Mouse (Mus musculus): ENCODE data around the gene Lin9. TPM values are rescaled to one million over a fixed set of nuclear protein-coding genes. Genes with fewer than 3 reads are reported as not detected.
A peak's percentile ranks its signal among the peaks of the same experiment; 100 is the strongest.
"Not testable (repeated sequence)": the region's sequence is repeated elsewhere in the genome, so short reads cannot be mapped to it uniquely, and the experiment has no call there.

The Lin9 gene
- polyA plus RNA-seq, 1 experiment, result 1.9 TPM

DNA sequence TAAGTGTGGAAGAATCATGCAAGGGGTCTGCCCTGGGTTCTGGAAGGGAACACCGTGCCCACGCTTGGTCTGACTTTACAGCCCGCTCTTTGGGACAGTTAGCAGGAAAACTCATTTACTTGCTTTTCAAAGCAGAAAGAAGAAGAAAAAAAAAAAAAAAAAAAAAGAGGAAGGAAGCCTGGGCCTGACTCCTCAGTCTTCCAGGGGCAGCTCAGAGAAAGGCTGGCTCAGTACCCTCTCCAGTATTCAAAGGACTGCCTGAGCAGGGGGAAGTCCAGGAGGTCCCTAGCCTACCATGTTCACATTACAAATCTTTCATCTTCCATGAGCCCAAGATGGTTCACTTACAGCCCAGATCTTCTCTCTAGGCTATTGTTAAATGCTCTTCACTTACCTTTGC is 24.2 kb upstream of the Lin9 start:
- no peaks in the 10 kb centered on the region for H3K27me3 ChIP-seq (ENCODE audit: control insufficient read depth, insufficient read depth, low read length)
- no peaks in the 10 kb centered on the region for H3K4me1 ChIP-seq (ENCODE audit: control insufficient read depth, insufficient read depth, insufficient read length, low read length)
- no peak overlapping the region for H3K27ac ChIP-seq (ENCODE audit: insufficient read depth, low read depth, low read length)
- WGBS, result 86% methylated on average over 3 of the region's 3 CpGs
- TF ChIP-seq POLR2A (IDR thresholded peaks at IDR 0.05; ENCODE audit: low read depth, low read length) (no peak), CTCF (IDR thresholded peaks at IDR 0.05; ENCODE audit: extremely low read depth, insufficient read length, insufficient replicate concordance, low read depth, low read length) (no peak)
- H3K4me3 ChIP-seq (ENCODE audit: low read depth, low read length), result no peak overlapping the region
- no peaks in the 10 kb centered on the region for H3K36me3 ChIP-seq (ENCODE audit: control insufficient read depth, insufficient read depth, low read length)

DNA sequence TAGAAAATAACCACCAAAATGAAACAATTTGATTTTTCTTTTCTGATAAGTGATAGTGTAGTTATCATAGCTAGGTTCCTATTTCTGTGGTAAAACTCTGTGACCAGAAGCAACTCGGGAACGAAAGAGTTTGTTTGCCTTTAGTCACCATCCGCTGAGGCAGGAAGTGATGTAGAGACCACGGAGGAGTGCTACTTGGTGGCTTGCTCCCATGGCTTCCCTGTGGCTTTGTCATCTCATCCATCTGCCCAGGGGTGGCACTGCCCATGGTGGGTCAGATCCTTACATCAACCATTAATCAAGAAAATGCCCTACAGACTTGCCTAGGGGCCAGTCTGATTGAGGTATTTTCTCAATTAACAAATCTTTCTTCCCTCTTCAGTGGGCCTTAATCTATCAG is 18.6 kb upstream of the Lin9 start:
- TF ChIP-seq POLR2A (IDR thresholded peaks at IDR 0.05; ENCODE audit: low read depth, low read length), result no peak
- TF ChIP-seq CTCF (IDR thresholded peaks at IDR 0.05; ENCODE audit: extremely low read depth, insufficient read length, insufficient replicate concordance, low read depth, low read length), result no peak
- no peak overlapping the region for H3K4me3 ChIP-seq (ENCODE audit: low read depth, low read length)
- no peak overlapping the region for H3K27ac ChIP-seq (ENCODE audit: insufficient read depth, low read depth, low read length)
- no peaks in the 10 kb centered on the region for H3K27me3 ChIP-seq (ENCODE audit: control insufficient read depth, insufficient read depth, low read length)
- no peaks in the 10 kb centered on the region for H3K4me1 ChIP-seq (ENCODE audit: control insufficient read depth, insufficient read depth, insufficient read length, low read length)
- WGBS, result 66% methylated on average over 4 of the region's 4 CpGs
- no peaks in the 10 kb centered on the region for H3K36me3 ChIP-seq (ENCODE audit: control insufficient read depth, insufficient read depth, low read length)

- no peaks in the 10 kb centered on the region for H3K36me3 ChIP-seq (ENCODE audit: control insufficient read depth, insufficient read depth, low read length)
- H3K4me1 ChIP-seq (ENCODE audit: control insufficient read depth, insufficient read depth, insufficient read length, low read length), result no peaks in the 10 kb centered on the region
- no peaks in the 10 kb centered on the region for H3K27me3 ChIP-seq (ENCODE audit: control insufficient read depth, insufficient read depth, low read length)
- no peak overlapping the region for H3K4me3 ChIP-seq (ENCODE audit: low read depth, low read length)
- peak; percentile 20; the same call in 1 of the 2 replicates for TF ChIP-seq CTCF (IDR thresholded peaks at IDR 0.05; ENCODE audit: extremely low read depth, insufficient read length, insufficient replicate concordance, low read depth, low read length)
- no peak for TF ChIP-seq POLR2A (IDR thresholded peaks at IDR 0.05; ENCODE audit: low read depth, low read length)
- no peak overlapping the region for H3K27ac ChIP-seq (ENCODE audit: insufficient read depth, low read depth, low read length)
- 96% methylated on average over 2 of the region's 2 CpGs for WGBS
Measured at GRCm38 (mm10) chr1:180623911-180624310, 17.0 kb upstream of the Lin9 start.

GRCm38 (mm10) chr1:180626141-180626540 is 14.8 kb upstream of the Lin9 start:
- Histone ChIP-seq H3K36me3 (ENCODE audit: control insufficient read depth, insufficient read depth, low read length) (no peaks in the 10 kb centered on the region), H3K4me1 (ENCODE audit: control insufficient read depth, insufficient read depth, insufficient read length, low read length) (no peaks in the 10 kb centered on the region), H3K27ac (ENCODE audit: insufficient read depth, low read depth, low read length) (no peak overlapping the region), H3K27me3 (ENCODE audit: control insufficient read depth, insufficient read depth, low read length) (no peaks in the 10 kb centered on the region), H3K4me3 (ENCODE audit: low read depth, low read length) (no peak overlapping the region)
- 63% methylated on average over 2 of the region's 2 CpGs for WGBS
- TF ChIP-seq POLR2A (IDR thresholded peaks at IDR 0.05; ENCODE audit: low read depth, low read length) (no peak), CTCF (IDR thresholded peaks at IDR 0.05; ENCODE audit: extremely low read depth, insufficient read length, insufficient replicate concordance, low read depth, low read length) (no peak)

- not testable (repeated sequence) for H3K27me3 ChIP-seq (ENCODE audit: control insufficient read depth, insufficient read depth, low read length); H3K27ac ChIP-seq (ENCODE audit: insufficient read depth, low read depth, low read length); H3K36me3 ChIP-seq (ENCODE audit: control insufficient read depth, insufficient read depth, low read length); H3K4me1 ChIP-seq (ENCODE audit: control insufficient read depth, insufficient read depth, insufficient read length, low read length); H3K4me3 ChIP-seq (ENCODE audit: low read depth, low read length)
- WGBS, result 76% methylated on average over 2 of the region's 2 CpGs
Measured at GRCm38 (mm10) chr1:180637796-180638195, 3.2 kb upstream of the Lin9 start.

DNA sequence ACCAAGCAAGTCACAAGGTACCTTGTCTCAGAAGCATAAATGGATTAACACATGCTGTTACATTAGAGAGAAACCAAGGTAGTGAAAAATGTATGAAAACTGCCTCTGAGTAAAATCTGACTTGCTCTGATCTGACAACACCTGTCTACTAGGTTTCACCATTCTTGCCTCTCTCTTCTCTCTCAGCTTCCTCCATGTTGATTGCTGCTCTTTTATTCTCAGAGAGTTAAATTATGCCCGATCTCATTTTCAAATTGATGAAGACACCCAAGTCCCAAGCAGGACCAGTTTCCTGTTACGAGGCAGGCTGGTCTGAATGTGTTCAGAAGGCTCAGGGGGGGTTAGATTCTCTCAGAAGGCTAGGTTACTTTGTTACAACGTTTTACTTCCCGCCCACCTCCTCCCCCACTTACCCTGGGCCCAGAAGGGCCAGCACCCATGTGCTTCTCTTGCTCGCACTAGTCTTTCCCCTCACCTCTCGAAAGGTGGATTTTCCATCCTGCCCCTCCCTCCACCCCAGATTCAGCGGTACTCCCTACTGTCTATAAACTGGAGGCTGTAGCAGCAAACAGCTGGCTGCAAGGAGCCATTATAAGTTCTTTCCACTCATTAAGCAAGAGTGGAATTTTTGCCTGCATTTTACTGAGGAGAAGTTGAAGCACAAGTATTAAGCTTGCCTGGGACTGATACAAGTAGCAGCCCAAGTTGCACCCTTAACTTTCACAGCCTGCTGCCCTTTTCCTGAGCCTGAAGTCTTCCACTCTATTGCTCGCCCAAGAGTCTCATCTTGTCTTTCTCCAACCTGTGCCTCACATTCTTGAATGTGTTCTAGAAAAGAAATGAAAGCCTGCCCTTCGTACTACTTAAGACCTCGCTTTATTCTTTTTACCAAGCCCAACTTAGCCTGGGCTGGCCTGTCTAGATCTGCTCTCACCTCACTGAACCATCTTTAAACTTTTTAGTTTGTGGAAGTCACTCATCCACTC is 1.2 kb upstream of the Lin9 start:
- no peak overlapping the region for H3K4me3 ChIP-seq (ENCODE audit: low read depth, low read length)
- no peaks in the 10 kb centered on the region for H3K4me1 ChIP-seq (ENCODE audit: control insufficient read depth, insufficient read depth, insufficient read length, low read length)
- no peaks in the 10 kb centered on the region for H3K27me3 ChIP-seq (ENCODE audit: control insufficient read depth, insufficient read depth, low read length)
- no peaks in the 10 kb centered on the region for H3K36me3 ChIP-seq (ENCODE audit: control insufficient read depth, insufficient read depth, low read length)
- no peak overlapping the region for H3K27ac ChIP-seq (ENCODE audit: insufficient read depth, low read depth, low read length)
- TF ChIP-seq CTCF (IDR thresholded peaks at IDR 0.05; ENCODE audit: extremely low read depth, insufficient read length, insufficient replicate concordance, low read depth, low read length), result no peak
- TF ChIP-seq POLR2A (IDR thresholded peaks at IDR 0.05; ENCODE audit: low read depth, low read length), result no peak
- WGBS, result 82% methylated on average over 10 of the region's 10 CpGs

GRCm38 (mm10) chr1:180640605-180641125 is 285 bp upstream of the Lin9 start:
- Histone ChIP-seq H3K36me3 (ENCODE audit: control insufficient read depth, insufficient read depth, low read length) (no peaks in the 10 kb centered on the region), H3K27me3 (ENCODE audit: control insufficient read depth, insufficient read depth, low read length) (no peaks in the 10 kb centered on the region), H3K27ac (ENCODE audit: insufficient read depth, low read depth, low read length) (no peak overlapping the region), H3K4me3 (ENCODE audit: low read depth, low read length) (peak overlapping the region; percentile 99), H3K4me1 (ENCODE audit: control insufficient read depth, insufficient read depth, insufficient read length, low read length) (no peaks in the 10 kb centered on the region)
- WGBS, result under 1% methylated on average over 60 of the region's 61 CpGs
- TF ChIP-seq POLR2A (IDR thresholded peaks at IDR 0.05; ENCODE audit: low read depth, low read length) (no peak), CTCF (IDR thresholded peaks at IDR 0.05; ENCODE audit: extremely low read depth, insufficient read length, insufficient replicate concordance, low read depth, low read length) (no peak)

Data from small intestine, adult 2 months (tissue).